Mouse (Mus musculus) spleen, adult 2 months (tissue): Measurements from ENCODE around the gene Acot13. TPM values are rescaled to one million over a fixed set of nuclear protein-coding genes. Genes with fewer than 3 reads are reported as not detected.

Experiments
- DNase-seq, 2 experiments: peaks; one replicate each; pipeline versions ENCODE4 v3.0.0 to v3.0.0-alpha.2; 2012 to 2021; ENCODE audit warnings: low spot score in 2 of 2, low read depth in 1 of 2
- H3K27ac ChIP-seq: fragments of 200-500 bp; 2 replicates; pipeline ENCODE4 v1.5.1; 2012; ENCODE audit warnings: low read length, inconsistent platforms; ENCODE audit not compliant: insufficient read depth
- H3K27me3 ChIP-seq: fragments of 200-500 bp; 2 replicates; pipeline ENCODE4 v1.6.1; 2012; ENCODE audit warnings: mild to moderate bottlenecking, moderate library complexity, low read length, inconsistent platforms; ENCODE audit not compliant: control insufficient read depth, insufficient read depth
- H3K36me3 ChIP-seq: fragments of 200-500 bp; 2 replicates; pipeline ENCODE4 v1.6.1; 2012; ENCODE audit warnings: mild to moderate bottlenecking, low read length, inconsistent platforms; ENCODE audit not compliant: control insufficient read depth, insufficient read depth
- H3K4me1 ChIP-seq: fragments of 200-500 bp; 2 replicates; pipeline ENCODE4 v1.6.1; 2011; ENCODE audit warnings: inconsistent platforms; ENCODE audit not compliant: control insufficient read depth, insufficient read depth, insufficient read length
- H3K4me3 ChIP-seq: fragments of 200-500 bp; 2 replicates; pipeline ENCODE4 v1.5.1; 2011; ENCODE audit warnings: mild to moderate bottlenecking, inconsistent platforms; ENCODE audit not compliant: insufficient read depth, insufficient read length; ENCODE audit errors: extremely low read depth
- CTCF ChIP-seq: fragments of 200-500 bp; IDR thresholded peaks from 2 replicates; pipeline ENCODE4 v1.5.1; 2011; ENCODE audit warnings: mild to moderate bottlenecking, inconsistent platforms; ENCODE audit not compliant: insufficient read depth, insufficient read length, insufficient replicate concordance; ENCODE audit errors: extremely low read depth
- POLR2A ChIP-seq: fragments of 200-500 bp; IDR thresholded peaks from 2 replicates; pipeline ENCODE4 v1.6.1; 2011; ENCODE audit warnings: low read depth, low read length, inconsistent platforms
- WGBS: fragments of 180-500 bp; shearing (Covaris S2); methylation state at CpG from one replicate; pipeline ENCODE4 v1.1.7; 2018; 5-methylcytosine and 5-hydroxymethylcytosine counted together
- polyA plus RNA-seq: library from polyadenylated mRNA; depleted of rRNA; stranded (reverse); fragments of >200 nt; gene quantifications from 2 replicates; pipeline ENCODE4 v1.2.3, GENCODE M21; 2012

Gene Acot13
- polyA plus RNA-seq, 1 experiment = 15.8 TPM

GRCm38 (mm10) chr13:24801308-24801921 is 29.9 kb downstream of the Acot13 start, which contains the start of gene BC005537:
Gene BC005537 (plus strand): TSS chr13:24801657.
- Histone ChIP-seq H3K27ac (peak within 1 kb of the TSS; percentile 98), H3K36me3 (peaks cover 6% of the 10 kb centered on the region), H3K4me1 (no peaks in the 10 kb centered on the region; the same call in 1 of the 2 replicates), H3K27me3 (no peaks in the 10 kb centered on the region), H3K4me3 (peak within 1 kb of the TSS; percentile 82)
- TF ChIP-seq POLR2A (no peak), CTCF (no peak)
- peak in 1 of 2 experiments; percentile 33 for DNase-seq
- under 1% methylated on average over 66 of the region's 74 CpGs for WGBS

- TF ChIP-seq CTCF (no peak), POLR2A (peak; percentile 99)
- DNase-seq = peak; percentile 96 to 97
- WGBS = under 1% methylated on average over 42 of the region's 42 CpGs
Observed at GRCm38 (mm10) chr13:24800674-24801307, 30.5 kb downstream of the Acot13 start.

GRCm38 (mm10) chr13:24799925-24800673 is 31.2 kb downstream of the Acot13 start:
- Histone ChIP-seq H3K27ac (peak overlapping the region; percentile 75), H3K36me3 (peaks cover 2% of the 10 kb centered on the region; the same call in 1 of the 2 replicates), H3K4me3 (peak overlapping the region; percentile 57), H3K4me1 (no peaks in the 10 kb centered on the region; the same call in 1 of the 2 replicates), H3K27me3 (no peaks in the 10 kb centered on the region)
- TF ChIP-seq POLR2A (no peak), CTCF (no peak)
- DNase-seq = peak in 1 of 2 experiments; percentile 19
- WGBS = 1% methylated on average over 31 of the region's 31 CpGs

More at GRCm38 (mm10) chr13:24800674-24801307, 30.5 kb downstream of the Acot13 start:
- Histone ChIP-seq H3K27me3 (no peaks in the 10 kb centered on the region), H3K36me3 (peaks cover 6% of the 10 kb centered on the region), H3K4me1 (no peaks in the 10 kb centered on the region; the same call in 1 of the 2 replicates), H3K4me3 (peak overlapping the region; percentile 82), H3K27ac (peak overlapping the region; percentile 98)

DNA sequence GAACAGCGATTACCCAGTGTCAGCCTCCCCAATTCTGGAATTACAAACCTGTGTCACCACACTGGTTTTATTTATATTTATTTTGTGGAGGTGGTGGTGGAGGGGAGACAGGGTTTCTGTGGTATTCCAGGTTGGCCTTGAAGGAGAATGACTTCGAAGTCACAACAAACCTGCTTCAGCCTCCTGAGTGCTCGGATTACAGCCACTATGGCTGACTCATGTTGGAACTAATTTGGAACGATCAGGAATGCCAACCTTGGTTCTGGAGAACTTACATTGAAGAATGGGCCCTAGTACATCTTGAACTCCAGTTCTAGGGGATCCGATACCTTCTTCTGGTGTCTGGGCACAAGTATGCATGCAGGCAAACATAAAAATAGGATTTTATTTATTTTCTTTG is 32.0 kb downstream of the Acot13 start:
- TF ChIP-seq POLR2A (no peak), CTCF (no peak)
- H3K27ac ChIP-seq = no peak overlapping the region
- no peaks in the 10 kb centered on the region; the same call in 1 of the 2 replicates for H3K4me1 ChIP-seq
- H3K27me3 ChIP-seq = no peaks in the 10 kb centered on the region
- WGBS = 84% methylated on average over 5 of the region's 5 CpGs
- H3K4me3 ChIP-seq = no peak overlapping the region
- no peak for DNase-seq
- H3K36me3 ChIP-seq = no peaks in the 10 kb centered on the region

DNA sequence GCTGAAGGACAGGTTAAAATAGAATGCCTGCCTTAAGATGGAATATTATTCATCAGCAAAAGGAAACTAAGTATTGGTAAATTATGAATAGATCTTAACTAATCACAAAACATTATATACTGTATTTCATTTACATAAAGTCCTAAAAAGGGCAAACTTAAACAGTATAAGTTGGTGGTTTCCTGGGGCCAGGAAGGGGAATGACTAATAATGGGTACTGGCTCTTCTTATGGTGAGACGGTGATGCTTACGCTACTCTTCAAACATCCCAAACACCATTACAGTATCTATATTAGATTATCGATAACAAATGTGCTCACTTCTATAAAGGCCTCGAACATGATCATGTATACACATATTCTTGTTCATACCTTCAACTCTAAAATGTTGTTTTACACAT is 32.7 kb downstream of the Acot13 start:
- TF ChIP-seq CTCF (no peak), POLR2A (no peak)
- Histone ChIP-seq H3K27ac (no peak overlapping the region), H3K36me3 (no peaks in the 10 kb centered on the region), H3K4me3 (no peak overlapping the region), H3K4me1 (no peaks in the 10 kb centered on the region; the same call in 1 of the 2 replicates), H3K27me3 (no peaks in the 10 kb centered on the region)
- WGBS = 95% methylated on average over 4 of the region's 4 CpGs
- no peak for DNase-seq

GRCm38 (mm10) chr13:24792411-24793045 is 38.8 kb downstream of the Acot13 start:
- no peaks in the 10 kb centered on the region for H3K4me1 ChIP-seq
- H3K36me3 ChIP-seq = no peaks in the 10 kb centered on the region
- no peaks in the 10 kb centered on the region for H3K27me3 ChIP-seq
- H3K4me3 ChIP-seq = no peak overlapping the region
- TF ChIP-seq CTCF = no peak
- no peak for TF ChIP-seq POLR2A
- H3K27ac ChIP-seq = no peak overlapping the region
- no peak for DNase-seq
- 75% methylated on average over 9 of the region's 9 CpGs for WGBS
